Mouse (Mus musculus) embryonic fibroblast, embryonic 13.5 days (primary cell): ENCODE data around the gene Emx1. TPM values are rescaled to one million over a fixed set of nuclear protein-coding genes. Genes with fewer than 3 reads are reported as not detected.
"Not testable (repeated sequence)": the region's sequence is repeated elsewhere in the genome, so short reads cannot be mapped to it uniquely, and the experiment has no call there.

Source experiments
- H3K27ac ChIP-seq: 2 replicates; pipeline ENCODE4 v1.5.1; 2012; ENCODE audit warnings: low read length, control low read depth, inconsistent platforms; ENCODE audit not compliant: insufficient read depth
- H3K4me1 ChIP-seq: 2 replicates; pipeline ENCODE4 v1.6.1; 2011; ENCODE audit warnings: low read length; ENCODE audit not compliant: control insufficient read depth, insufficient read depth
- H3K4me3 ChIP-seq: 2 replicates; pipeline ENCODE4 v1.5.1; 2011; ENCODE audit warnings: mild to moderate bottlenecking, control low read depth, low read length; ENCODE audit not compliant: insufficient read depth
- CTCF ChIP-seq: IDR thresholded peaks from 2 replicates; pipeline ENCODE4 v1.5.1; 2011; ENCODE audit warnings: mild to moderate bottlenecking, control low read depth, low read length, moderate library complexity, borderline replicate concordance; ENCODE audit not compliant: insufficient read depth
- POLR2A ChIP-seq: IDR thresholded peaks from 2 replicates; pipeline ENCODE4 v1.6.1; 2011; ENCODE audit warnings: low read depth, mild to moderate bottlenecking, control low read depth, low read length, moderate library complexity
- polyA plus RNA-seq: library from polyadenylated mRNA; stranded (reverse); fragments of >200 nt; gene quantifications from 2 replicates; pipeline ENCODE4 v1.2.4, GENCODE M21; 2011; ENCODE audit warnings: low read depth; ENCODE audit not compliant: missing spikeins, insufficient read length

The Emx1 gene
- polyA plus RNA-seq, result not detected in 2 replicates

- no peak within 1 kb of the TSS for H3K27ac ChIP-seq
- no peaks in the 10 kb centered on the region for H3K4me1 ChIP-seq
- H3K4me3 ChIP-seq, result 0 out of 2 replicates have a peak within 1 kb of the TSS, but pooled peaks have one; percentile 3
- TF ChIP-seq CTCF, result no peak
- TF ChIP-seq POLR2A, result no peak
Measured at GRCm38 (mm10) chr6:85187340-85188211, at the start of gene Emx1. TSS of gene Emx1 (plus strand) at chr6:85187438.

GRCm38 (mm10) chr6:85139534-85139933 is 47.7 kb upstream of the Emx1 start:
- Histone ChIP-seq H3K27ac (no peak overlapping the region), H3K4me3 (no peak overlapping the region), H3K4me1 (no peaks in the 10 kb centered on the region)
- TF ChIP-seq POLR2A (no peak), CTCF (no peak)

- peak; percentile 56; the same call in 1 of the 2 replicates for TF ChIP-seq CTCF
- H3K4me3 ChIP-seq, H3K4me1 ChIP-seq, H3K27ac ChIP-seq: not testable (repeated sequence)
Measured at GRCm38 (mm10) chr6:85141013-85141412, 46.2 kb upstream of the Emx1 start.

GRCm38 (mm10) chr6:85144466-85144865 is 42.8 kb upstream of the Emx1 start:
- no peak overlapping the region for H3K4me3 ChIP-seq
- H3K4me1 ChIP-seq, result no peaks in the 10 kb centered on the region
- no peak overlapping the region for H3K27ac ChIP-seq
- TF ChIP-seq CTCF (no peak), POLR2A (no peak)

GRCm38 (mm10) chr6:85147636-85148035 is 39.6 kb upstream of the Emx1 start:
- Histone ChIP-seq H3K4me3 (no peak overlapping the region), H3K27ac (no peak overlapping the region), H3K4me1 (no peaks in the 10 kb centered on the region)
- TF ChIP-seq POLR2A, result no peak
- TF ChIP-seq CTCF, result no peak

- no peak for TF ChIP-seq POLR2A
- TF ChIP-seq CTCF, result no peak
Measured at GRCm38 (mm10) chr6:85150386-85150785, 36.9 kb upstream of the Emx1 start.

GRCm38 (mm10) chr6:85153970-85154540 is 33.2 kb upstream of the Emx1 start:
- no peaks in the 10 kb centered on the region for H3K4me1 ChIP-seq
- no peak overlapping the region for H3K4me3 ChIP-seq
- H3K27ac ChIP-seq, result no peak overlapping the region
- 0 out of 2 replicates have a peak, but pooled peaks have one; percentile 18 for TF ChIP-seq CTCF
- no peak for TF ChIP-seq POLR2A

More at GRCm38 (mm10) chr6:85150386-85150785, 36.9 kb upstream of the Emx1 start:
- Histone ChIP-seq H3K27ac (no peak overlapping the region), H3K4me1 (no peaks in the 10 kb centered on the region), H3K4me3 (no peak overlapping the region)

GRCm38 (mm10) chr6:85154861-85155528 is 32.2 kb upstream of the Emx1 start:
- TF ChIP-seq POLR2A, result peak; percentile 66; the same call in 1 of the 2 replicates
- peak; percentile 42; the same call in 1 of the 2 replicates for TF ChIP-seq CTCF
- Histone ChIP-seq H3K4me1 (no peaks in the 10 kb centered on the region), H3K27ac (no peak overlapping the region), H3K4me3 (peak overlapping the region; percentile 29)

- not testable (repeated sequence) for H3K4me3 ChIP-seq, H3K27ac ChIP-seq, H3K4me1 ChIP-seq
Measured at GRCm38 (mm10) chr6:85156551-85156950, 30.7 kb upstream of the Emx1 start.

GRCm38 (mm10) chr6:85158040-85158804 is 29.0 kb upstream of the Emx1 start:
- H3K27ac ChIP-seq, H3K4me3 ChIP-seq, H3K4me1 ChIP-seq: not testable (repeated sequence)
